Mouse (Mus musculus) kidney, embryonic 16.5 days (tissue): ENCODE results near the gene Ccm2. TPM values are rescaled to one million over a fixed set of nuclear protein-coding genes. Genes with fewer than 3 reads are reported as not detected.

ENCODE experiments used
- ATAC-seq: fragments of 200-750 bp; cut with Nextera tagmentation; 2 replicates; pipeline ENCODE4 v1.8.0; 2017; ENCODE audit warnings: moderate TSS enrichment; ENCODE audit not compliant: low FRiP score, low TSS enrichment
- H3K27ac ChIP-seq: fragments of 300-500 bp; sonication (generic); 2 replicates; pipeline ENCODE4 v1.5.1; 2014; ENCODE audit warnings: low read length
- H3K27me3 ChIP-seq: fragments of 300-500 bp; sonication (generic); 2 replicates; pipeline ENCODE4 v1.6.1; 2014; ENCODE audit warnings: low read length, control low read depth, mixed read lengths; ENCODE audit not compliant: insufficient read depth
- H3K36me3 ChIP-seq: fragments of 300-500 bp; sonication (generic); 2 replicates; pipeline ENCODE4 v1.6.1; 2014; ENCODE audit warnings: low read length, control low read depth, mixed read lengths; ENCODE audit not compliant: insufficient read depth
- H3K4me1 ChIP-seq: fragments of 300-500 bp; sonication (generic); 2 replicates; pipeline ENCODE4 v1.6.1; 2014; ENCODE audit warnings: low read length, control low read depth, mixed read lengths; ENCODE audit not compliant: insufficient read depth
- H3K4me2 ChIP-seq: fragments of 300-500 bp; sonication (generic); replicated peaks from 2 replicates; pipeline ENCODE4 v1.6.1; 2014; ENCODE audit warnings: low read depth, low read length
- H3K4me3 ChIP-seq: fragments of 300-500 bp; sonication (generic); 2 replicates; pipeline ENCODE4 v1.5.1; 2014; ENCODE audit warnings: mild to moderate bottlenecking, low read length
- H3K9ac ChIP-seq: fragments of 300-500 bp; sonication (generic); replicated peaks from 2 replicates; pipeline ENCODE4 v1.6.1; 2014; ENCODE audit warnings: low read length
- H3K9me3 ChIP-seq: fragments of 300-500 bp; sonication (generic); 2 replicates; pipeline ENCODE4 v1.6.1; 2016; ENCODE audit warnings: low read length, control low read depth
- WGBS: fragments of 180-500 bp; shearing (Covaris S2); extraction: QIAGEN DNeasy Blood & Tissue Kit; methylation state at CpG from one replicate; pipeline ENCODE4 v1.1.7; 2014; 5-methylcytosine and 5-hydroxymethylcytosine counted together
- polyA plus RNA-seq: library from polyadenylated mRNA; unstranded; fragments of >200 nt; fragmentation: Nextera tagmentation; extraction: Ambion mirVana; gene quantifications from 2 replicates; pipeline ENCODE4 v1.2.1, GENCODE M21; 2015

The Ccm2 gene
- 90.5 and 93.3 TPM in 2 replicates for polyA plus RNA-seq

DNA sequence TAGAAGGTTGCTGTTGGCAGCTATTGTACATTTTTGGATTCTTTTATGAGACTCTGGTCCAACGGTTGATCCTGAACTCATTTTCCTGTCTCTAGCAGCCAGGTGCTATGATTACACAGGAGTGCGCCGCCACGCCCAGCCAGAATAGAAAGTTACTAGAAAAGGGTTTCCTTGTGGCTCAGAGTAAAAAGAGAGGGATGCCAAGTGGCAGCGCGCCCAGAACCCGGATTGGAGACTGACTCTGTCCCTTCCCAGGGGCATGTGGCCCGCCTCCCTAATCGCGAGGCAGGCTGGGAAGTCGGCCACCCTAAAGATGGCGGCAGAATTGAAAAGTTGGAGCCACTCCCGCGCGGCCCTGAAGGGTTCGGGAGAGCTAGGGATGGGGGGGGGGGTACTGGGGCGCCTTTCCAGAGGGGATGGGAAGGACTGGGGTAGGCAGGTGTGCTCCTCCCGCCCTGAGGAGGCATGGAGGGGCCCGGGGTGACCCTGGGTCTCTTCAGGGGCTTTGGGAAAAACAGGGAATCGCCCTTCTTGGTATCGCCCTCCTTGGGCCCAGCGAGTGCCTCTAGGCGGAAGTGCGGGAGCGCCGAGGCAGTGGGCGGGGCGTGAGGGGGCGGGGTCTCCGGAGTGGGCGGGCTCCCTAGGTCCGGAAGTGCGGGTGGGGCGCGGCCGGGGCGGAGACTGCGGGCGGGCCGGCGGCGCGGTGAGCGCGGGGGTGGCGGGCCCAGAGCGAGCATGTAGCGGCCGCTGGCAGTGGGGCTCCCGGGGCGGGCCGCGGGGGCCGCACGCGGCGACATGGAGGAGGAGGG lies at the start of gene Ccm2:
Gene Ccm2 (plus strand): TSS at position 683 of the 809 bp plus-strand sequence.
- 1% methylated on average over 40 of the region's 57 CpGs for whole genome bisulfite sequencing
- Histone ChIP-seq H3K9ac (peak within 1 kb of the TSS; percentile 90), H3K4me3 (peak within 1 kb of the TSS; percentile 86), H3K36me3 (no peaks in the 10 kb centered on the region; the same call in 1 of the 2 replicates), H3K9me3 (no peaks in the 10 kb centered on the region), H3K4me2 (peak within 1 kb of the TSS; percentile 83), H3K27ac (peak within 1 kb of the TSS; percentile 99), H3K4me1 (peaks cover 17% of the 10 kb centered on the region), H3K27me3 (no peaks in the 10 kb centered on the region)
- ATAC-seq = peak; percentile 96

- no peaks in the 10 kb centered on the region for H3K27me3 ChIP-seq
- no peak for ATAC-seq
- no peak overlapping the region for H3K9ac ChIP-seq
- no peak overlapping the region for H3K4me2 ChIP-seq
- no peaks in the 10 kb centered on the region for H3K36me3 ChIP-seq
- no peaks in the 10 kb centered on the region for H3K4me1 ChIP-seq
- H3K27ac ChIP-seq = no peak overlapping the region
- 78% methylated on average over 12 of the region's 12 CpGs for WGBS
- no peaks in the 10 kb centered on the region for H3K9me3 ChIP-seq
- no peak overlapping the region for H3K4me3 ChIP-seq
These were observed 49.3 kb upstream of the Ccm2 start for GRCm38 (mm10) chr11:6497311-6497948.

DNA sequence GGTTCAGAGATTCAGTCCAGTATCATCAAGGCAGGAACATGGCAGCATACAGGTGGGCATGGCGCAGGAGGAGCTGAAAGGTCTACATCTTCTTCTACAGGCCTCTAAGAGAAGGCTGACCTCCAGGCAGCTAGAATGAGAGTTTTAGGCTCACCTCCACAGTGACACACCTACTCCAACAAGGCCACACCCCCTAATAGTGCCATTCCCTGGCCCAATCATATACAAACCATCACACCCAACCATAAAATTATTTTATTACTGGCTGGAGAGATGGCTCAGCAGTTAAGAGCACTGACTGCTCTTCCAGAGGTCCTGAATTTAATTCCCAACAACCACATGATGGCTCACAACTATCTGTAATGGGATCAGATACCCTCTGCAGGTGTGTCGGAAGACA lies 44.2 kb upstream of the Ccm2 start:
- Histone ChIP-seq H3K27ac (no peak overlapping the region), H3K9ac (no peak overlapping the region), H3K4me3 (no peak overlapping the region), H3K27me3 (no peaks in the 10 kb centered on the region), H3K36me3 (no peaks in the 10 kb centered on the region), H3K9me3 (no peaks in the 10 kb centered on the region), H3K4me1 (no peaks in the 10 kb centered on the region), H3K4me2 (no peak overlapping the region)
- WGBS = 95% methylated on average over 2 of the region's 2 CpGs
- no peak for ATAC-seq

DNA sequence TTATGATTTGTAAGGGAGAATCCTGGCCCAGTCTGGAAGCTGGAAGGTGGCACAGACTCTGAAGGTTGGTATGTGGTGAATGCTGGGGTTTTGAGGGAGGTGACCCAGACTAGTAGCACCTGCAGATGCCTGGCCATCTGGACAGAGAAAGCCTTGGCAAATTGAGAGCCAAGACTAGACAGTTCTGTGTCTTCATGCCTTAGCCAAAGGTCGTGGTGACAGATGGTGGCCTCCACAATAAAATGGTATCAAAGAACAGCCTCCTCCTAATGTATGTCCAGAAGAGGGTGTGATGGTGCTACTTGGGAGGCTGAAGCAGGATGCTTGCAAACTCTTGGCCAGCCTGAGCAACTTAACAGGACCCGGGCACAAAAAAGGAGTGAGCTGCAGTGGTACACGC lies 42.5 kb upstream of the Ccm2 start:
- H3K27ac ChIP-seq = no peak overlapping the region
- no peak for ATAC-seq
- whole genome bisulfite sequencing = 79% methylated on average over 3 of the region's 3 CpGs

GRCm38 (mm10) chr11:6504689-6505088 lies 42.0 kb upstream of the Ccm2 start:
- no peak for ATAC-seq
- H3K9ac ChIP-seq = no peak overlapping the region
- no peak overlapping the region for H3K4me2 ChIP-seq
- H3K27ac ChIP-seq = no peak overlapping the region
- H3K4me3 ChIP-seq = no peak overlapping the region
- no peaks in the 10 kb centered on the region for H3K36me3 ChIP-seq
- no peaks in the 10 kb centered on the region for H3K4me1 ChIP-seq
- WGBS = 88% methylated on average over 6 of the region's 6 CpGs
- H3K9me3 ChIP-seq = no peaks in the 10 kb centered on the region
- H3K27me3 ChIP-seq = no peaks in the 10 kb centered on the region

More for the DNA sequence above, 42.5 kb upstream of the Ccm2 start:
- Histone ChIP-seq H3K36me3 (no peaks in the 10 kb centered on the region), H3K4me2 (no peak overlapping the region), H3K4me1 (no peaks in the 10 kb centered on the region), H3K4me3 (no peak overlapping the region), H3K9me3 (no peaks in the 10 kb centered on the region), H3K9ac (no peak overlapping the region), H3K27me3 (no peaks in the 10 kb centered on the region)

DNA sequence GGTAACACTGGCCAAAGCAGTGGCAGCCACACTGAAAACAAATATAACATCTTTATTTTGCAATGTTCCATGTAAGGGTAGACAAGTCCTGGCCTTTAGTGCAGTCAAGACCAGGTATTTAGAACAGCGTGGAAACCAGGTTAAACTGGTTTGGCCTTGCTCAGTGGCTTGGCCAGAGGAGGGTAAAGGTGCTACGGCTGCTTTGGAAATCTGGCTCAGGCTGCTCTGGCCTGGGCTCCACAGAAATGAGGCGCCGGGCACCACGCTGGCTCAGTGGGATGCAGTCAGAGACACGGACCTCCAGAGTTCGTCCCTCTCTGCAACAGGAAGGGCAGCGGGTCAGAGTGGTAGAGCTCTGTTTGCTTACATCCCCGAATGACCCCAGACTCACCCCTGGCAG lies 40.2 kb upstream of the Ccm2 start:
- H3K4me3 ChIP-seq = no peak overlapping the region
- no peaks in the 10 kb centered on the region for H3K9me3 ChIP-seq
- H3K9ac ChIP-seq = no peak overlapping the region
- no peaks in the 10 kb centered on the region for H3K27me3 ChIP-seq
- no peak overlapping the region for H3K27ac ChIP-seq
- WGBS = 69% methylated on average over 9 of the region's 9 CpGs
- H3K4me1 ChIP-seq = no peaks in the 10 kb centered on the region
- no peaks in the 10 kb centered on the region for H3K36me3 ChIP-seq
- 0 out of 2 replicates have a peak, but pooled peaks have one; percentile 23 for ATAC-seq
- H3K4me2 ChIP-seq = no peak overlapping the region

DNA sequence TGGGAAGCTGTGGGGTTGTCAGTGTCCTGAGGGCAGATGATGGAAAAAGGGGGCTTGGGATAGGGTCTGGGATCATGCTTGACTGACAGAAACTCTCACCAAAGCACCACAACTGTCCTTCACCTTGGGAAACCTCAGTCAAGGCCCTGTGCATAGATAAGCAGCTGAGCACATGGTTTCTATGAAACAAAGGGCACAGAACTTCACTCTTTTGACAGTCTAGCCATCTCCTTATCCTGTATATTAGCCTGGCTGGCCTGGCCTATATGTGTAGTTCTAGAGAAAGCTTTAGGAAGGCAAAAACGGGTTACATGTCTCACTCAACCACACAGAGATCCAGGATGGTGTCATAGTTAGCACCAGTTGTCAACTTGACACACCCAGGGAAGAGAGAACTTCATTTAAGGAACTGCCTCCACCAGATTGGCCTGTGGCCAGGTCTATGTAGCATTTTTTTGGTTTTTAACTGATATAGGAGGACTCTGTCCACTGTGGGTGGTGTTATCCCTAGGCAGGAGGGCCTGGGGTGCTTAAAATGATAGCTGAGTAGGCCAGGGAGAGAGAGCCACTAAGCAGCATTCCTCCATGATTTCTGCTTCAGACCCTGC lies 38.3 kb upstream of the Ccm2 start:
- Histone ChIP-seq H3K27me3 (no peaks in the 10 kb centered on the region), H3K36me3 (no peaks in the 10 kb centered on the region), H3K4me3 (no peak overlapping the region), H3K4me2 (no peak overlapping the region), H3K4me1 (no peaks in the 10 kb centered on the region), H3K9me3 (no peaks in the 10 kb centered on the region), H3K9ac (no peak overlapping the region), H3K27ac (no peak overlapping the region)
- WGBS = 53% methylated on average over 1 of the region's 1 CpGs
- no peak for ATAC-seq

GRCm38 (mm10) chr11:6514837-6515236 lies 31.9 kb upstream of the Ccm2 start:
- Histone ChIP-seq H3K9ac (no peak overlapping the region), H3K9me3 (no peaks in the 10 kb centered on the region), H3K27ac (no peak overlapping the region), H3K4me1 (no peaks in the 10 kb centered on the region), H3K27me3 (no peaks in the 10 kb centered on the region), H3K4me3 (no peak overlapping the region), H3K4me2 (no peak overlapping the region), H3K36me3 (no peaks in the 10 kb centered on the region)
- ATAC-seq = no peak
- WGBS = 40% methylated on average over 7 of the region's 7 CpGs

GRCm38 (mm10) chr11:6519491-6520033 lies 27.1 kb upstream of the Ccm2 start:
- ATAC-seq = no peak
- no peak overlapping the region for H3K4me2 ChIP-seq
- H3K9me3 ChIP-seq = no peaks in the 10 kb centered on the region
- no peaks in the 10 kb centered on the region for H3K4me1 ChIP-seq
- no peak overlapping the region for H3K27ac ChIP-seq
- no peak overlapping the region for H3K9ac ChIP-seq
- WGBS = 70% methylated on average over 11 of the region's 11 CpGs
- H3K36me3 ChIP-seq = peaks cover 9% of the 10 kb centered on the region
- no peak overlapping the region for H3K4me3 ChIP-seq
- H3K27me3 ChIP-seq = no peaks in the 10 kb centered on the region
